Mouse (Mus musculus) retina, adult 2 months (tissue): ENCODE results near the gene C730034F03Rik.

Experiments
- DNase-seq: peaks from one replicate; pipeline ENCODE4 v3.0.0-alpha.2; 2012; ENCODE audit warnings: low read depth, low spot score

The C730034F03Rik gene

DNA sequence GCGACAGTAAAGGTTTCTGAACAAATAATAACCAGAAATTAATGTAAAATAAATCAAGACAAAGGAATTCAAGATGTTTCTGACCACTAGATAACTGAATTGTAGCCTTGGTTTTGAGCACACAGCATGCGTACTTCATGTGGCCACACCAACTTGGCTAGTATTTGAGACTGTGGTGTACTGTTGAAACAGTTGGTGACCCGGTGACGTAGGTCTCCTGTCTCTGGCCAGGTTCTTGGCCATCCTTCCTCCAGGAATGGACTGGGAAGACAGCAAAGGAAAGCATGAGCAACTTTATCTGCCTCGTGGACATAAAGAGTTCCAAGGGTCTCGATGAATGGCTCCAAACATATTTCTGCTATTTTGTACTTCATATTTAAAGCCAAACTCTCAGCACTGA lies 2.4 kb downstream of the C730034F03Rik start:
- DNase-seq = no peak

DNA sequence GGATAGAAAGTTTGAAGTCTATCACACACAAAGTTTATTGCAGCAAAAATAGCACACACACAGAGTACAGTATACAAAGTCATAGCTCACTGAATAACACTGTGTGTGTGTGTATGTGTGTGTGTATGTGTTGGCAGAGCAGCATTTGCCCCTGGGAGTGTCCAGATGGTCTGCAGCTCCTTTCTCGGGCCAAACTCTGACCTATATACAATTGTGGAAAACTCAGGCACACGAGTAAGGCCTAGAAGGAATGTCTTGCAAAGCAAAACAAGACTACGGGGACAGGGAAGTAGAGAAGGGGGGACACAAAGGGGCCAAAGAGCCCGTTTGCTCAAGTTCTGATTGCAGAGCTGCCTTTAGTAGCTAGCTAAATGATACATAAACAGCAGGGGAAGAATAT lies 3.6 kb downstream of the C730034F03Rik start:
- DNase-seq = no peak

DNA sequence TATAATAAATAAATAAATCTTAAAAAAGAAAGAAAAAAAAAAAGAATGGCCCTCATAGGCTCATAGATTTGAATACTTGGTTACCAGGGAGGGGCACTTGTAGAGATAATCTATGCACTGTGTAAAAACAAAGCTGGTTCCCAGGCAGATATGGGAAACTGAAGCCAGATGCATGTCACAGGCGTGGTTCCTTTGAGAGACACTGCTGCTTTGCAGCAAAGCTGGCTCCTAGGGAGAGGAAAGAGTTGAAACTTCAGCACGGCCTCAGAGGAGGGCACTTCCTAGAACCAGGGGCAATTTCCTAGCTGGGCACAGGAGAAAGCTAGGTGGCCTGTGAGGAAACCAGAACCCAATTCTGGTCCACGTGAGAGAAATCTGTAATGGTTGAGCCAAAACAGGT lies 4.7 kb downstream of the C730034F03Rik start:
- no peak for DNase-seq

DNA sequence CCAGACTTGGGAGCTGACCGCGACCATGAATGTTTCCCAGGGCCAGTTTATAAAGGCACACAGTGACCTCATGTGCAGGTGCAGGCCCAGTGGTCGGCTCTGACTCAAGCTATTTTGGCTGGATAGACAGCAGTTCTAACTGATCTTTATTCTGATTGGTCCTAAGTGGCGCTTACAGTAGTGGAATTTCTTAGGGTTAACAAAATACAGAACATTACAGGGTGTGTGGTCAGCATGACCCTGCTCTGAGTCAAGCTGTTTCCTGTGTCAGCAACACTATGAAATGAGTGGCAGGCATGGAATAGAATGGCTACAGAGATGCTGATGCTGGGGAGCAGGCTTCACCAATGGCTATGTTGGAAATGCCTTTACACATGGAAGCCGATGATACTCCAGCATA lies 6.5 kb downstream of the C730034F03Rik start:
- DNase-seq = no peak

DNA sequence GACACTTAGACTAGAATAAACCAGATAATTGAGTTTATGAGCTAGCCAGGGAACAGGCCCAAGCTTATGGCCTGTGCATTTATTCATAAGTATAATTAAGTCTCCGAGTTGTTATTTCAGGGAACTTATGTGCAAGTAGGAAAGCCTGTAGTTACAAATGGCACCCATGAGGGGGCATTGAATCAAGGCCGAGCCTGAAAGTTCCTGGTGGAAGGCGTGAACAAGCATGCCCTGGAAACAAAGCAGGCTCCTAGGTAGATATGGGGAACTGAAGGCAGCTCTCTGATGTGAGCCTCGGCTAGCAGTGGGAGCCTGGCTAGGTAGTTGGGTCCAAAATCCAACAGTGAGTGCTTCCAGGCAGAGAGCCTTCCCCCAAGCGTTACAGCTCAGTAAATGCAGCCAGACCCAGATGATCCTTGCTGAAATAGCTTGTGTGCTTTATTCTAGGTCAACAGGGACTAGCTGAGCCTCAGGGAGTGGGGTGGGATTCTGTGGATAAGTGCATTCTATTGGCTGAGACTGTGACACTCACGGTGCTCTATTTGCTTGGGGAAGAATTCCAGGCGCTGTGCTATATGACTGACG lies 13.2 kb downstream of the C730034F03Rik start:
- DNase-seq = no peak

DNA sequence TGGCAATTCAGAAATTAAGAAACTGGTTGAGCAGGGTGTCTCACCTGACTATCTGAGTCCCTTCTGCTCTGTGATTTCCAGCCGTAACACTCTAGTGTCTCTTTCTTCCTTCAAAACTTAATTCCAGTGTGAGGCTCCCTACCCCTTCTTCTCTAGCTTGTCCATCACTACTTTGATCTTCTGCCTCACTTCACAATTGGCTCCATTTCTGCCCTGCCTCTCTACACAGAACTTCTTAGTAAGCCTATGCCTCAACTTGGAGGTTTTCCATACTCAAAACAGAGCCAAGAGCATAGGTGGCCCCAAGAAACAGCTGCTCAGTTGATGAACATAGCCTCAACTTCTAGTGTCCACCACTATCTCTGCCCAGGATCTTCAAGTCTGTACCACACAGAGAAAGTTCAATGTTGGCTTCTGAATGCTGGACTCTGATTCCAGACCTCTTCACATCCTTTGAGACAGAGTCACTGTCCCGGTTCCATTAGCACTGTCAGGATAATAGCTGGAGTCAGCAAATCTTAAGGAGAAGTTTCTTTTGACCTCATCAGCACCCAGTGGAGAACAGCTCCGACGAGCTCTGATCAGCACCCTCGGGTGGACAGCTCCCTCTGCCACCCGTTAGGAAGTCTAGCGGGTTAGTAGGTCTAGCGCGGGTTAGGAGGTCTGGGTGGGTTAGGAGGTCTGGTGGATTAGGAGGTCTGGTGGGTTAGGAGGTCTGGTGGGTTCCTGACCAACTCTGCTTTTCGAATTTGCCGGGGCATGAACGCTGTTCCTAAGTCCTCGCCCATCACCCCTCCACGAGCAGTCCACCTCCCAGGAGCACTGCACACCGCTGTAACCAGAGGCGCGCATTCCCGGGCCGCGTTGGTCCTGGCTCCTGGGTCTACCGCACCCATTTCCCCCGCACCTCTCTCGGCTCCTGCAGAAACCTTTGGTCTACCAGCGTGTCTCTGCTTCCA lies 23.8 kb downstream of the C730034F03Rik start:
- no peak for DNase-seq

DNA sequence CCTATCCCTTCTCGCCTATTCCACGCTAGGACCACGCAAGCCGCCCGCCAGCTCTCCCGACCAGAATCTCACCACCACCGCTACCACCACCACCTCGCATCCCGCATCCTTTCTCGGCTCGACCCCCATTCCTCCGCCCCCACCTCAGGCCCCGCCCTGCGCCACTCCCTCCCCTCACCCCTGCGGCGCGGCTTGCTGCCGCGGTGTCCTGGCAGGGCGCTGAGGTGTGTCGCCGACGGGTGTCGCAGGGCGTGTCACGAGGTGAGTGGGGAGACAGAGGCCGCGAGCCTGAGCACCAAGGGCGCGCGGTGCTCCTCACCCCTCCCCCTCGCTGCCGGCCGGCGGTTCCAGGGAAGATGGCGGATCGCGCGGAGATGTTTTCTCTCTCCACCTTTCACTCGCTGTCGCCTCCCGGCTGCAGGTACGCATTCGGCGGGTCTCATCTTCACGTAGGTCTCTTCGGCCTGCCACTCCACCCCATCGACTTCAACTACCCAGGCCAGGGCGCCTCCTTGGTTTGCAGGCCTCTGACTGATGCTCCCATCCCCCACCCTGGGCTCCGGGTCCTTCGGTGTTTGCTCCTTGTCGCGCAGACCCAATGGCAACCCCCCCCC lies 24.6 kb downstream of the C730034F03Rik start, which contains the start of gene Mapk8ip2:
TSS of gene Mapk8ip2 (plus strand) at position 49 of the 614 bp plus-strand sequence.
- DNase-seq = no peak

DNA sequence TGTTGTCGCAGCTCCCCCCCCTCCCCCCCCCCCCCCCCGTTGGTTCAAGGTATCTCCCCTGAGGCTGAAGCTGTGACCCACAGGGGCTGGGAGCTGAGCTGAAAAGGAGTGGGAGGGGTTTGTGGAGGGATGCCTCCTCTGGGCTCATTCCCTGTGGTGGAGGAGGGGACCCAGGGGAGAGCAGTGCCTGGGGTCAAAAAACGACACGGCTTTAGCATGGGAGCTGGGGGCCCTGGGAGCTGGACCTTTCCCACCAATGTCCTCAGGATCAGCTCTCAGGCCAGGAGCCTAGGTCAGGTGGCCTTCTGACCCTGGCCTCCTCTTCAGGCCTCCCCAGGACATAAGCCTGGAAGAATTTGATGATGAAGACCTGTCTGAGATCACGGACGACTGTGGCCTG lies 25.5 kb downstream of the C730034F03Rik start:
- DNase-seq = no peak

DNA sequence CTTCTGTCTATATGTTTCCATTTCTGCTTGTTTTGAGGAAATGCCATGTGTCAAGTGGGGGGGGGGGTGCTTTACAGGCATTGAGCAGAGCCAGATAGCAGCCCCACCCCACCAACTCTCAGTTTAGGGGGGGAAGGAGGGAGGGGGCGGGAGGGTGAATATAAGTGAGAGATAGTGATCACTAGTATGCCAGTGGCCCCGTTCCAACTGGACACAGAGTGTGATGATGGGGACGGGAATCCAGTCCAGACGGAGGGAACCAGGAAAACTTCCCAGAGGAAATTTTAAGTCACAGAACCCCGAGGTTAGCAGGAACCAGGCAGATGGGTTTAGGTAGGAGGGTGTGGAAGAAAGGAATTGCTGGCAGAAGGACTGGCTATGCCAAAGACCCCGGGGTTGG lies 26.3 kb downstream of the C730034F03Rik start:
- no peak for DNase-seq

DNA sequence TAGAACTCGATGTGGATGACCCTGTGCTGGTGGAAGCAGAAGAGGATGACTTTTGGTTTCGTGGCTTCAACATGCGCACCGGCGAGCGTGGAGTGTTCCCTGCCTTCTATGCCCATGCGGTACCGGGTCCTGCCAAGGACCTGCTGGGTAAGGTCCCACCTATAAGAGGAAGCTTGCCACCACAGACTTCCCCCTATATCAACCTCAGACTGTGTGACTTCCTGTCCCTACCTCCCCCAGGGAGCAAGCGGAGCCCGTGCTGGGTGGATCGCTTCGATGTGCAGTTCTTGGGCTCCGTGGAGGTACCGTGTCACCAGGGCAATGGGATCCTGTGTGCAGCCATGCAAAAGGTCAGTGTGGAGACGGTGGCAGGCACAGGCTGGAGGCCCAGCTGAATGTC lies 29.6 kb downstream of the C730034F03Rik start:
- no peak for DNase-seq

DNA sequence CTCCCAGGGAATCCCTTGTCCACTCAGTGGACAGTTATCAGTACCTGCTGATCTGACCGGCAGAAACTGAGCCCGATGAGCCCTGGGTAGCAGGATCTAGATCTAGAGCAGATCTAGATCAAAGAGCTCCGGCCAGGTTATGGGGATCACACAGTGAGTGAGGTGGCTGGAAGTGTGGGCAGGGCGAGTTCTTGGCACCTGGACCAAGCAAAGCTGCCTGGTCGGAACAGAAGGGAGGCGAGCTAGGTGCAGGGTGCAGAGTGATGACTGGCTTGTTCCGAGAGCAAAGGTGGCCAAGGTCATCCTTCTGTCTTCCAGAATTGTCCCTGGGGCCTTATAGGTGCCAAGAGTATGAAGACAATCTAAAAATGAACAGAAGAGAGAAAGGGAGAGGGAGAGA lies 30.4 kb downstream of the C730034F03Rik start:
- no peak for DNase-seq

DNA sequence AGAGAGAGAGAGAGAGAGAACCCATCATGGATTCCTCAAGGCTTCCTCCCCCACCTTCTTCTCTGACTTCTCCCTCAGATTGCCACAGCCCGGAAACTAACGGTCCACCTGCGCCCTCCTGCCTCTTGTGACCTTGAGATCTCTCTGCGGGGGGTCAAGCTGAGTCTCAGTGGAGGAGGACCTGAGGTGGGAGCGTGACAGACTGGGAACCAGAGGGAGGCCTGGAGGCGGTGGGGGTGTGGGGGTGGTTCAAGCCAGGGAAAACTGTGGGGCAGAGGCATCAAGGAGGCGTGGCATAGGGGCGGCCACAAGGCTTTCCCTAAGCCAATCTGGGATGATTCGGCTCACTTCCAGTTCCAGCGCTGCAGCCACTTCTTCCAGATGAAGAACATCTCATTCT lies 30.9 kb downstream of the C730034F03Rik start:
- no peak for DNase-seq

DNA sequence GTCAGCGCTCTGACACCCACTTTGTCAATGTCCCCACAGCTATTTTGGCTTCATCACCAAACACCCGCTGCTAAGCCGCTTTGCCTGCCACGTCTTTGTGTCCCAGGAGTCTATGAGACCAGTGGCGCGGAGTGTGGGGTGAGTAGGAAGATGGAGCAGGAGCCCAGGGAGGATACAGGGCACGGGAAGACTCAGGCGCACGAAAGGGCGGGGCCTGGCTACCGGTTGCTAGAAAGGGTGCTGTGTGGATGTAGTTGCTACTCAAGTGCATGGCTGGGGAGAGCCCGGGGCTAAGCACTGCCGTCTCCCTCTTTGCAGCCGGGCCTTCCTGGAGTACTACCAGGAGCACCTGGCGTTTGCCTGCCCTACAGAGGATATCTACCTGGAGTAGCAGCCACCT lies 31.9 kb downstream of the C730034F03Rik start:
- no peak for DNase-seq

DNA sequence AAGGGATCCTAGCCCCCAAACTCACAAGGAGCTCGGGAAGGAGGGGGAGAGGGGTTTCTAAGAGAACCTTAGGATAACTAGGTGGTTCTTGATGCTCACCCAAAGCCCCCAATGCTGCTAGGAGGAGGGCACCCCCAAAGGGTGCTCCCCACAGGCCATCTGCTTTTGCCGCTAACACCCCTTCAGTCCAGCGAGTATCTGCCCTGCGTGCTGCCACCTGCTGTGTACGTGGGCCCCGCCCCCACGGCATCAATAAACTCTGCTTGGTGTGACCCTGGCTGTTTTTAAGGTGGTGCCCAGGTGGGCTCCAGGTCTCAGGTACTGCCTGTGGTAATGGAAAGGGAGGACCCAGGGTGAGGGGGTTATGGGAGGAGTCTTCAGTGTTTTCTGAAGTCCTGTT lies 32.8 kb downstream of the C730034F03Rik start:
- DNase-seq = no peak

DNA sequence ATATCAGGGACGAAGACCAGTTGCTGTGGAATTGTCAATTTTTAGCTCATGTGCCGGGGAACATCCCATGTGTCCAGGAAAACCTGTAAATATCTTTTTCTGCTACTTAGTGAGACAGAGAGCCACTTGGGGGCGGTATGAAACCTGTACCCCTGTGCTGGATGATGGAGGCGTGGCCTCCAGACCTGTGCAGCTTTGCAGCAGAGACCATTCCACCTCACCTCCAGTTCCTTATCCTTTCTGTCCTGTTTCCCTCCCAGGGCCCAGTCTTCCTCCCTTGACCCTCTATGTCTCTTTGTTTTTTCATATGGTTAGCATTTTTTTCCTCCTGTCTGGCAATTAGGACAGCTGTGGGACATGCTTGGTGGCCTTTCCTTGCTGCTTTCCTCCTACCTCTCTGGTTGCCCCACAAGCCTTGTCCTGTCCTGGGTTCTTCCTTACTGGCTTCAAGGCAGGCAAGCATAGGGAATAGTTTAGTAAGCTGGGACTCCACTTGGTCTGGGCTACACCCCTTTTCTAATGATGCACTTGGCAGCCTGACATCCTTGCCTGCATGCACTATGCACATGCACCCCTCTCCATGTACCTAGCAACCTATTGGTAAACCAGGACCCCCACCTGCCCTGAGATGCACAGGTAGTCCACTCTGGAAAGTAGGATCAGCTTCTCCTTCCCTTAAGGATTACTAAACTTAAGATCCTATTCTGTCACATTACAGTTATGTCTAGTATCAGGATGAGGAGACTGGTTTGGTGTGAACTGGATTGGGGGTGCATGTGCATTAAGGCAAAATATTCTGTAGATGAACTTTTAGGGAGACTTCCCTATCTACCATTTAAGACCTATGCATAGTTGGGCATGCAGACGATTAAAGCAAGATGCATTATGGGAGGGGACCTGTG lies 34.2 kb downstream of the C730034F03Rik start:
- no peak for DNase-seq

DNA sequence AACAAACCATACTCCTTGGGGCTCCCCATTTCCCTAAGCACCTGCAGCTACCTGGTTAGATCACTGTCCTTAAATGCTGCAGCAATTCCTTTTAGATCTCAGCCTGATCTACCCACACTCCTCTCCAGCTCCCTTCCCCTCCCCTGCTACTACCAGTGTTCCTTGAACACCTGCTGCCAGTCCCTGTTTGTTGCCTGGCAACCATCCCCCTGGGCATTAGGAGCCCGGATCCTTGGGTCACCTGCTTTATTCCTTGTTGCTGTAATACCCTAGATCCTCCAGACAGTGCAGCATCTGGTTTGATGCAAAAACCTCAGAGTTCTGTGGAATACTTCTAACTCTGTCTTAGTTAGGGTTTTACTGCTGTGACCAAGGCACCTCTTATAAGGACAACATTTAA lies 35.7 kb downstream of the C730034F03Rik start:
- DNase-seq = no peak

DNA sequence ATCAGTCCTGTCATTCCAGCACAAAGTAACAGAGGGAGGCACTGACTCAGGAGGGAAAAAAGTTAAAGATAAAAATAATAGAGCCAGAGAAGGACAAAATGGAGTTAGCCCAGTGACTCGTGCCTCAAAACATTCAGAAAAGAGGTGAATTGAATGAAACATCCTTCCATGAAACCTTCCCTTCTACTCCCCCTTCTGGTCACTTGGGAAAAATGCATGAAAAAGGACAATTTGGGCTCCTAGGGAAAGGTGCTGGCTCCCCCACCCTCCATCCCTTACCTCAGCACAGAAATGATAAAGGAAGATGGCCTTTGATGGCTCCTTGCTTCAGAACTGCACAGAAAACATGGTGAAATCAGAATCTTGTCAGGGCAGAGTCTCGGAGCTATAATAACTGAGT lies 39.2 kb downstream of the C730034F03Rik start:
- DNase-seq = no peak

DNA sequence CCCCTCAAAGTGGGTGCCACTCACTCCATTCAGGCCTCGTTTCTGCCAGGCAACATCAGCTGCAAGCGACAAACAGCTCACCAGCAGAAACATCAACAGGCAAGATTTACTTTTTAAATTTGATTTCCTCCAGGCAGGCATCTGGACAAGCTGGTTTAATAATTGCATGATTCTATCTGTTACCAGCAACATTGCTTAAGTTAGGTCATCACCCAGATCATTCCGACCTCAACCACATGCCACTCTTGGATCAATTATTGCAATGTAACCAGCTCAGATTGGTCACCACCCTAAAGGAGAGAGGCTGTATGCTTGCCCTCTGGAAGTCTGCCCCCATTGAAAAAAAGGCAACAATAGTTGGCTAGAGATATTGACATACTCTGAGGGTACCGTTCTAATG lies 42.1 kb downstream of the C730034F03Rik start:
- no peak for DNase-seq

DNA sequence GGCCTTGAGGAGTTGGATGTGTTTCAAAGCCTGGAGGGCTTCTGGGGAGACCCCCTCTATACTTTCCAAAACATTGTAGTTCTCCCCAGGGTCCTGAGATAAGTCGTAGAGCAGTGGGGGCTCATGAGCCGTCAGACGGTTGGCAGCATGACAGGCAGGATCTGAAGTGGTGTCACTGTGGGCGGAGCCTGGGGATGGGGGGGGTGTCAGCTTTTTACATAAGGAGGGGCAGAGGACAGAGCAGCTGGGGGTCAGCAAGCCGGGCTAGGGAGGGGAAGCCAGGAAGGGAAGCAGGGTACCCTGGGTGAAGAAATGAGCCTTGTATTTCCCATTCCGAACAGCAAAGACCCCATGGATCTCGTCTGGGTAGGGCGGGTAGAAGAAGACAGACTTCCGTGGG lies 44.0 kb downstream of the C730034F03Rik start:
- no peak for DNase-seq

DNA sequence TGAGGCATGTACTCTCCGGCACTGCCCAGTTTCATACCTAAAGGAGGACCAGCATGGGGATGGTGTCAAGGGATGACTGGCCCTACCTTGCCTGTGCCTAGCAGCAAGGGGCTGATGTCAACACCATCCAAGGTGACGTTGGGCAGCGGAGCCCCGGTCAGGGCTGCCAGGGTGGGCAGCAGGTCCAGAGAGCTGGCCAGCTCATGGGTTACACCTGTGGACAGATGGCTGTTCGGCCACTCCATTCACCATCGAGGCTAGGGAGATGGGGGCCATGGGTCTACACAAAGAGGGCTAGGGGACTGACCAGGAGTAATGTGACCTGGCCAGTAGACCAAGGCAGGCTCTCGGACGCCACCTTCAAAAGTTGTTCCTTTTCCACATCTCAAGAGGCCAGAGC lies 44.5 kb downstream of the C730034F03Rik start:
- no peak for DNase-seq

DNA sequence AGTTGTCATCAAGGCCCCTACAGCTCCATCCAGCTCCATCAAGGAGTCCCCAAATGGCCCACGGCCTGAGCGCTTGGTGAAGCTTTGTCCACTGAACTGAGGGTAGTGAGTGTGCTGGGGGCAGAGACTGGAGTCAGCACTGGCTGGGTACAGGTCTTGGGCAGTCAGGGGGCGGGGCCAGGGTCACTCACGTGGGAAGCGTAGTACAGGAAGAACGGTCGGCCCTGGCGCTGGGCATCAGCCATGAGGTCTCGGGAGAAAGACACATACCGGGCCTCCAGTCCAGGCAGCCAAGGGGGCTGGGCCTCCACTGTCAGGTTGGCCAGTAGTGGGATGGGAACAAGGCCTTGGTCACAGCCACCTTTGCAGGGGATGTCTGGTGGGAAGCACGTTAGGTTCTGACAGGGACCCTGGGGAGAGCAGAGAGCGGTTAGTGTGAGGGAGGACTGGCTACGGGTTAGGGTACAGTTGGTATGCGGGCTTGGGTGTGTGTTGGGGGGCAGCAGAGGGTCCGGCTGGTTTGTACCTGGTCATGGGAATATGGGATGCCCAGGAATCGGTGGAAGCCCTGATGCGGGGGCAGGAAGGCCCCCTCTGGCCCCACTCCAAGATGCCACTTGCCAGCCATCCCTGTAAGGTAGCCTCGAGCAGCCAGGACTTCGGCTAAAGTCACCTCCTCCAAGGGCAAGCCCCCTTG lies 45.4 kb downstream of the C730034F03Rik start:
- no peak for DNase-seq
